Mouse (Mus musculus) hindbrain, embryonic 14.5 days (tissue): ENCODE results near the gene Slc9a8. TPM values are rescaled to one million over a fixed set of nuclear protein-coding genes. Genes with fewer than 3 reads are reported as not detected.

Source experiments
- polyA plus RNA-seq: library from polyadenylated mRNA; unstranded; fragments of >200 nt; fragmentation: Nextera tagmentation; extraction: Ambion mirVana; gene quantifications from 2 replicates; pipeline ENCODE4 v1.2.1, GENCODE M21; 2014

The Slc9a8 gene
- polyA plus RNA-seq, 1 experiment from 2014 or later = 22.6 TPM

Other genes starting within 250 kb of the Slc9a8 start
- gene Kcnb1, start 231.6 kb upstream of the Slc9a8 start, polyA plus RNA-seq = 3.5 and 3.9 TPM in 2 replicates
- gene Ptgis, start 181.1 kb upstream of the Slc9a8 start, polyA plus RNA-seq = 3.8 and 4.9 TPM in 2 replicates
- 24.7 and 33.3 TPM in 2 replicates for gene B4galt5, start 72.5 kb upstream of the Slc9a8 start, polyA plus RNA-seq
- gene Rnf114, start 70.9 kb downstream of the Slc9a8 start, polyA plus RNA-seq = 110 and 115 TPM in 2 replicates
- gene Spata2, start 71.2 kb downstream of the Slc9a8 start, polyA plus RNA-seq = 27.3 and 29.6 TPM in 2 replicates
- 5.5 and 7.5 TPM in 2 replicates for gene Snai1, start 116.5 kb downstream of the Slc9a8 start, polyA plus RNA-seq
- gene Ube2v1, start 210.4 kb downstream of the Slc9a8 start, polyA plus RNA-seq = 302 and 313 TPM in 2 replicates
- 15.5 and 19.8 TPM in 2 replicates for gene Gm20431, start 239.8 kb downstream of the Slc9a8 start, polyA plus RNA-seq